8 mouse cellular contexts compared by ENCODE assay signal in the genomic region with DNA sequence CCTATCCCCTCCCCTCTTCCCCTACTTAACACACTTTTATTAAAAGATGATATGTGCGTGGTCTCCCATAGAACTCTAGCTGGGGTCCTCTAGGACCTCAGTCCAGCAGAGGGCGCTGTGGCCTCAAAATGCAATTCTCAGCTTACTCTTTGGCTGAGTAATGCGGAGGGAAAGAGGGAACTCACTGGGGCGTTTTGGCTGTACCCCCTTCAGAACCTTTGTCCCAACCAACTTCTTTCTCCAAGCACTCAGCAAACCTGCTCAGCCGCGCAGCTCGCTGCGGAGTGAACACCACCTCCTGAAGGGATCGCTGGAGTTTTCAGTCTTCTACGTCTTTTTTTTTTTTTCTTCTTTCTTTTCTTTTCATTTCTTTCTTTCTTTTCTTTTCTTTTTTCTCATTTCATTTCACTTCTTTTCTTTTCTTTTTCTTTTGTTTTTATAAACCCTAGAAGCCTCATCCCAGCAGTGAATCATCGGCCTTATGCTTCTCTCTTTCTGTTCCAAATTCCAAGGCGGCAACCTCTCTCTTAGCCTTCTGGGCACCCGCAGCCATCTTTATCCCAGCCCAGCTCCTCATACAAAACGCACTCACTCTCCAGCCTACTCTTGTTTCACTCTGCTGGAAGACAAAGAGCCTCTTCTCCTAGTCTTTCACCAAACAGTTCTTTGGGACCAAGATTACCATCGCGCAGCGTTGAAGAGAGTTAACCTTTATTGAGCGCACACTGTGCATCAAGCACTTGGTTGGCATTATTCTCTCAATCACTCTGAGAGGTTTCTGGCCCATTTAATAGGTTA. TPM values are rescaled to one million over a fixed set of nuclear protein-coding genes. Genes with fewer than 3 reads are reported as not detected.
DNase-seq lines count a peak whose midpoint lies in the region; ATAC-seq and TF ChIP-seq lines count a peak whose summit lies in the region.

No protein-coding gene starts in this region.

- no peaks in the 10 kb centered on the region for H3K9me3 ChIP-seq in G1E (replicated peaks)
- H3K9me3 ChIP-seq in forebrain, embryonic 15.5 days = no peaks in the 10 kb centered on the region
- H3K9me3 ChIP-seq in lung, embryonic 15.5 days = no peaks in the 10 kb centered on the region

- no peak overlapping the region for H3K4me3 ChIP-seq in G1E (ENCODE audit: low read depth, low read length)
- H3K4me3 ChIP-seq in forebrain, embryonic 15.5 days = peak overlapping the region; percentile 42
- peak overlapping the region; percentile 54 for H3K4me3 ChIP-seq in layer of hippocampus, adult 2 months
- peak overlapping the region; percentile 44 for H3K4me3 ChIP-seq in lung, embryonic 15.5 days
- peak overlapping the region; percentile 44 for H3K4me3 ChIP-seq in olfactory bulb, adult 2 months (ENCODE audit: insufficient read depth, low read depth, low read length)
- no peak overlapping the region for H3K4me3 ChIP-seq in thymus, adult 2 months (ENCODE audit: control insufficient read depth, insufficient read depth, low read length)

- ATAC-seq in G1E (ENCODE audit: extremely low read depth, insufficient number of reproducible peaks, low FRiP score, poor library complexity, severe bottlenecking) = no peak
- ATAC-seq in forebrain, embryonic 15.5 days (replicated peaks) = peak; percentile 74
- ATAC-seq in lung, embryonic 15.5 days (ENCODE audit: borderline replicate concordance, extremely low read depth, low FRiP score, low TSS enrichment) = peak; percentile 72; the same call in 1 of the 2 replicates

- intact Hi-C loops in heart, postnatal 25 days (cut with DNase I) = loop anchor here (1.0 kb wide), 1 partner anchor 78 kb away; no protein-coding TSS in a partner anchor

- peaks cover 14% of the 10 kb centered on the region; the same call in 1 of the 2 replicates for H3K27me3 ChIP-seq in G1E (ENCODE audit: insufficient read depth, low read length)
- H3K27me3 ChIP-seq in forebrain, embryonic 15.5 days = no peaks in the 10 kb centered on the region
- no peaks in the 10 kb centered on the region for H3K27me3 ChIP-seq in lung, embryonic 15.5 days
- no peaks in the 10 kb centered on the region for H3K27me3 ChIP-seq in thymus, adult 2 months (ENCODE audit: control insufficient read depth, insufficient read depth, low read length)

- H3K27ac ChIP-seq in forebrain, embryonic 15.5 days (replicated peaks) = no peak overlapping the region
- peak overlapping the region; percentile 43; the same call in 1 of the 2 replicates for H3K27ac ChIP-seq in layer of hippocampus, adult 2 months
- H3K27ac ChIP-seq in lung, embryonic 15.5 days = peak overlapping the region; percentile 57; the same call in 1 of the 2 replicates
- H3K27ac ChIP-seq in olfactory bulb, adult 2 months (ENCODE audit: insufficient read depth, low read depth, low read length) = no peak overlapping the region
- H3K27ac ChIP-seq in thymus, adult 2 months (ENCODE audit: control insufficient read depth, insufficient read depth, low read length) = no peak overlapping the region

- TF ChIP-seq CTCF in G1E (IDR thresholded peaks at IDR 0.05; ENCODE audit: low read depth, low read length) = peak; percentile 27; the same call in 1 of the 2 replicates
- peak; percentile 84 for TF ChIP-seq CTCF in layer of hippocampus, adult 2 months (conservative IDR thresholded peaks at IDR 0.05)
- TF ChIP-seq CTCF in olfactory bulb, adult 2 months (IDR thresholded peaks at IDR 0.05; ENCODE audit: insufficient read depth, low read depth, low read length) = peak; percentile 39; the same call in 1 of the 2 replicates
- TF ChIP-seq CTCF in thymus, adult 2 months (IDR thresholded peaks at IDR 0.05; ENCODE audit: borderline replicate concordance, control insufficient read depth, extremely low read depth, insufficient read depth, low read length, poor library complexity) = peak; percentile 57; the same call in 1 of the 2 replicates

- no peak for TF ChIP-seq POLR2A in olfactory bulb, adult 2 months (IDR thresholded peaks at IDR 0.05; ENCODE audit: insufficient read depth, low read depth, low read length)
- TF ChIP-seq POLR2A in thymus, adult 2 months (IDR thresholded peaks at IDR 0.05; ENCODE audit: control insufficient read depth, extremely low read depth, insufficient read depth, low read length, poor library complexity) = no peak

- 2% methylated on average over 18 of the region's 18 CpGs for WGBS in forebrain, embryonic 15.5 days
- 10% methylated on average over 18 of the region's 18 CpGs for WGBS in lung, embryonic 15.5 days
- 7% methylated on average over 18 of the region's 18 CpGs for WGBS in olfactory bulb, adult 2 months
- 22% methylated on average over 18 of the region's 18 CpGs for WGBS in thymus, adult 2 months

- H3K4me1 ChIP-seq in G1E (ENCODE audit: insufficient read depth, low read depth, low read length) = no peaks in the 10 kb centered on the region
- peaks cover 3% of the 10 kb centered on the region; the same call in 1 of the 2 replicates for H3K4me1 ChIP-seq in forebrain, embryonic 15.5 days
- peaks cover 11% of the 10 kb centered on the region for H3K4me1 ChIP-seq in lung, embryonic 15.5 days
- no peaks in the 10 kb centered on the region for H3K4me1 ChIP-seq in olfactory bulb, adult 2 months (ENCODE audit: control insufficient read depth, insufficient read depth, low read length)
- no peaks in the 10 kb centered on the region for H3K4me1 ChIP-seq in thymus, adult 2 months (replicated peaks; ENCODE audit: control insufficient read depth, insufficient read depth, low read length)

- H3K36me3 ChIP-seq in G1E (replicated peaks) = no peaks in the 10 kb centered on the region
- H3K36me3 ChIP-seq in forebrain, embryonic 15.5 days = no peaks in the 10 kb centered on the region
- no peaks in the 10 kb centered on the region for H3K36me3 ChIP-seq in lung, embryonic 15.5 days
- H3K36me3 ChIP-seq in thymus, adult 2 months (ENCODE audit: control insufficient read depth, insufficient read depth, low read length) = no peaks in the 10 kb centered on the region

- H3K9ac ChIP-seq in forebrain, embryonic 15.5 days (replicated peaks) = peak overlapping the region; percentile 50
- peak overlapping the region; percentile 45 for H3K9ac ChIP-seq in lung, embryonic 15.5 days

- H3K4me2 ChIP-seq in forebrain, embryonic 15.5 days (replicated peaks) = peak overlapping the region; percentile 80
- H3K4me2 ChIP-seq in lung, embryonic 15.5 days = peak overlapping the region; percentile 70

- peak; percentile 59 for DNase-seq in G1E (ENCODE audit: low spot score)
- peak; percentile 48 for DNase-seq in cerebellum, adult 11-12 months
- DNase-seq in heart, postnatal 25 days (ENCODE audit: low spot score) = peak; percentile 38
- peak; percentile 74 to 89 for DNase-seq in layer of hippocampus, adult 2 months (ENCODE audit: low spot score in 2 of 2)
- peak; percentile 77 for DNase-seq in thymus, adult 2 months

RNA-seq across cellular contexts. Expression of a gene that starts 6.2 kb away (rescaled TPM):
- not detected in 2 replicates for total RNA-seq in G1E (2014; fragmentation: Nextera tagmentation)
- not detected in 2 replicates for total RNA-seq in G1E (2017)
- polyA plus RNA-seq in G1E (2012) = not detected in 2 replicates
- 8.2 and 10.1 TPM in 2 replicates for polyA plus RNA-seq in forebrain, embryonic 15.5 days (2015; fragmentation: Nextera tagmentation; extraction: Ambion mirVana)
- total RNA-seq in heart, postnatal 25 days (2021) = 1 to 10 TPM; 2.2 TPM
- 1 to 10 TPM; 3.9 to 4.2 TPM for total RNA-seq in layer of hippocampus, adult 2 months (2021)
- polyA plus RNA-seq in lung, embryonic 15.5 days (2015; fragmentation: Nextera tagmentation; extraction: Ambion mirVana) = 16.1 and 20.3 TPM in 2 replicates
- polyA plus RNA-seq in olfactory bulb, adult 2 months (2012; ENCODE audit: insufficient read depth, insufficient read length, low replicate concordance, missing spikeins) = not detected in 2 replicates
- polyA plus RNA-seq in thymus, adult 2 months (2012; rRNA removed) = 0.71 TPM in 1 of 2 replicates, not detected in the other

RNA-seq across cellular contexts. Expression of a gene that starts 16.9 kb away (rescaled TPM):
- 52.1 and 69.2 TPM in 2 replicates for total RNA-seq in G1E (2014; fragmentation: Nextera tagmentation)
- 22.3 and 26.0 TPM in 2 replicates for total RNA-seq in G1E (2017)
- 12.1 and 16.1 TPM in 2 replicates for polyA plus RNA-seq in G1E (2012)
- polyA plus RNA-seq in forebrain, embryonic 15.5 days (2015; fragmentation: Nextera tagmentation; extraction: Ambion mirVana) = 77.6 and 80.8 TPM in 2 replicates
- total RNA-seq in heart, postnatal 25 days (2021) = 10 to 100 TPM; 19.3 to 23.2 TPM
- total RNA-seq in layer of hippocampus, adult 2 months (2021) = 10 to 100 TPM; 53.0 to 58.9 TPM
- polyA plus RNA-seq in lung, embryonic 15.5 days (2015; fragmentation: Nextera tagmentation; extraction: Ambion mirVana) = 44.6 and 49.7 TPM in 2 replicates
- polyA plus RNA-seq in olfactory bulb, adult 2 months (2012; ENCODE audit: insufficient read depth, insufficient read length, low replicate concordance, missing spikeins) = 94.4 and 138 TPM in 2 replicates
- 34.5 and 36.3 TPM in 2 replicates for polyA plus RNA-seq in thymus, adult 2 months (2012; rRNA removed)

RNA-seq across cellular contexts. Expression of a gene that starts 31.1 kb away (rescaled TPM):
- total RNA-seq in G1E (2014; fragmentation: Nextera tagmentation) (not detected in 2 replicates), G1E (2017) (0.06 TPM in 1 of 2 replicates, not detected in the other)
- 0.02 TPM in 1 of 2 replicates, not detected in the other for polyA plus RNA-seq in G1E (2012)
- polyA plus RNA-seq in forebrain, embryonic 15.5 days (2015; fragmentation: Nextera tagmentation; extraction: Ambion mirVana) = 18.4 and 20.3 TPM in 2 replicates
- total RNA-seq in heart, postnatal 25 days (2021) = 1 to 10 TPM; 4.7 to 5.0 TPM
- 1 to 10 TPM; 7.5 to 9.2 TPM for total RNA-seq in layer of hippocampus, adult 2 months (2021)
- polyA plus RNA-seq in lung, embryonic 15.5 days (2015; fragmentation: Nextera tagmentation; extraction: Ambion mirVana) = 35.9 and 38.1 TPM in 2 replicates
- not detected in 2 replicates for polyA plus RNA-seq in olfactory bulb, adult 2 months (2012; ENCODE audit: insufficient read depth, insufficient read length, low replicate concordance, missing spikeins)
- 7.2 and 10.2 TPM in 2 replicates for polyA plus RNA-seq in thymus, adult 2 months (2012; rRNA removed)

Comparison
In these comparisons a context has a peak if more than half of its experiments do, and no peak if none do; other contexts are left out.
1. H3K4me3 ChIP-seq: peak in forebrain, embryonic 15.5 days (single experiment), layer of hippocampus, adult 2 months (single experiment), lung, embryonic 15.5 days (single experiment) and olfactory bulb, adult 2 months (single experiment); none in G1E (single experiment) and thymus, adult 2 months (single experiment).
2. CTCF ChIP-seq: peak in every context shown above with its lines; median percentile 84 in layer of hippocampus, adult 2 months; 57 in thymus, adult 2 months; 39 in olfactory bulb, adult 2 months; 27 in G1E.
3. H3K27ac ChIP-seq: peak in layer of hippocampus, adult 2 months (single experiment) and lung, embryonic 15.5 days (single experiment); none in forebrain, embryonic 15.5 days (single experiment), olfactory bulb, adult 2 months (single experiment) and thymus, adult 2 months (single experiment).
4. Peak in every context shown above with its lines, with median percentiles within 50 percentile points of each other: DNase-seq.